Mouse (Mus musculus) olfactory bulb, adult 2 months (tissue): ENCODE measurements around the gene Rbm7.

ENCODE experiments used
- CTCF ChIP-seq: fragments of 200-500 bp; IDR thresholded peaks from 2 replicates; pipeline ENCODE4 v1.5.1; 2012; ENCODE audit warnings: low read depth, mild to moderate bottlenecking, low read length, moderate library complexity; ENCODE audit not compliant: insufficient read depth
- POLR2A ChIP-seq: fragments of 200-500 bp; IDR thresholded peaks from 2 replicates; pipeline ENCODE4 v1.6.1; 2012; ENCODE audit warnings: mild to moderate bottlenecking, low read depth, low read length, moderate library complexity; ENCODE audit not compliant: insufficient read depth

- TF ChIP-seq CTCF (no peak), POLR2A (no peak)
Measured at GRCm38 (mm10) chr9:48459391-48459790, 35.7 kb downstream of the Rbm7 start.
